Mouse (Mus musculus) liver, postnatal 0 days (tissue): Measurements from ENCODE around the gene Robo1. TPM values are rescaled to one million over a fixed set of nuclear protein-coding genes. Genes with fewer than 3 reads are reported as not detected.

Experiments
- ATAC-seq: fragments of 200-750 bp; cut with Nextera tagmentation; 2 replicates; pipeline ENCODE4 v1.8.0; 2017; ENCODE audit warnings: mild to moderate bottlenecking, moderate library complexity
- DNase-seq: peaks from one replicate; pipeline ENCODE4 v3.0.0-alpha.2; 2016
- H3K27ac ChIP-seq: fragments of 300-500 bp; sonication (generic); 2 replicates; pipeline ENCODE4 v1.5.1; 2014; ENCODE audit warnings: antibody characterized with exemption, moderate library complexity, mild to moderate bottlenecking, low read depth
- H3K27me3 ChIP-seq: fragments of 300-500 bp; sonication (generic); 2 replicates; pipeline ENCODE4 v1.6.1; 2014; ENCODE audit warnings: low read length, control low read depth, mixed read lengths; ENCODE audit not compliant: insufficient read depth
- H3K36me3 ChIP-seq: fragments of 300-500 bp; sonication (generic); replicated peaks from 2 replicates; pipeline ENCODE4 v1.6.1; 2014; ENCODE audit warnings: mild to moderate bottlenecking, control low read depth, low read length, moderate library complexity, mixed read lengths; ENCODE audit not compliant: insufficient read depth
- H3K4me1 ChIP-seq: fragments of 300-500 bp; sonication (generic); 2 replicates; pipeline ENCODE4 v1.6.1; 2014; ENCODE audit warnings: antibody characterized with exemption, mild to moderate bottlenecking, control low read depth; ENCODE audit not compliant: insufficient read depth
- H3K4me2 ChIP-seq: fragments of 300-500 bp; sonication (generic); 2 replicates; pipeline ENCODE4 v1.6.1; 2014; ENCODE audit warnings: low read depth, mild to moderate bottlenecking, low read length, moderate library complexity, mixed read lengths
- H3K4me3 ChIP-seq: fragments of 300-500 bp; sonication (generic); 2 replicates; pipeline ENCODE4 v1.5.1; 2014; ENCODE audit warnings: low read depth, low read length
- H3K9ac ChIP-seq: fragments of 300-500 bp; sonication (generic); replicated peaks from 2 replicates; pipeline ENCODE4 v1.6.1; 2014; ENCODE audit warnings: mild to moderate bottlenecking, moderate library complexity
- H3K9me3 ChIP-seq: fragments of 300-500 bp; sonication (generic); 2 replicates; pipeline ENCODE4 v1.6.1; 2016; ENCODE audit warnings: mild to moderate bottlenecking, control low read depth, low read length, mixed read lengths
- CTCF ChIP-seq: sonication (generic); IDR thresholded peaks from 2 replicates; pipeline ENCODE4 v1.5.1; 2016; ENCODE audit warnings: antibody characterized with exemption, low read depth
- EP300 ChIP-seq: IDR thresholded peaks from 2 replicates; pipeline ENCODE4 v1.6.1; 2016; ENCODE audit warnings: antibody characterized with exemption, low read depth, mild to moderate bottlenecking
- WGBS: fragments of 180-500 bp; shearing (Covaris S2); extraction: QIAGEN DNeasy Blood & Tissue Kit; methylation state at CpG from one replicate; pipeline ENCODE4 v1.1.7; 2014; ENCODE audit not compliant: insufficient replicate concordance; 5-methylcytosine and 5-hydroxymethylcytosine counted together
- polyA plus RNA-seq: library from polyadenylated mRNA; unstranded; fragments of >200 nt; fragmentation: Nextera tagmentation; extraction: Ambion mirVana; gene quantifications from 2 replicates; pipeline ENCODE4 v1.2.1, GENCODE M21; 2015

Robo1 gene
- polyA plus RNA-seq, 1 experiment from 2014 or later, result 2.4 TPM

DNA sequence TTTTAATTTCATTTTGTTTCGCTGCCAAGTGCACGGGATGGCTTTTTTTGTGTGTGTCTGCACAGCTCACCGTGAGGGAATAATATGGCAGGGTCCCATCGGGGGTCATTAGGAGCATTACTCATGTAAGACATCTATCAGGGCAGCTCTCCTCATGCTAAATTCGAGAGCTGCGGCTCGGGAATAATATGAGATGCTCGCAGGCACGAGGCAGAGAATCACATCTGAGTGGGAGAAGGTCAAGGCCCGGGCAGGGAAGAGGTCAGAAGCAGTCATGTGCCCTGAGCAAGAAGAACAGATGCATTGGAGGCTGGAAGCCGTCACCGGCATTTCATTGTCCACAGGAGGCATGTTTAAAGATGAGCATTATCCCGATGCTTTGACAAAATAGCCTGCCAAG is 370.3 kb downstream of the Robo1 start:
- no peak for TF ChIP-seq EP300
- TF ChIP-seq CTCF, result no peak

GRCm38 (mm10) chr16:72678947-72679558 is 370.9 kb downstream of the Robo1 start:
- H3K9ac ChIP-seq, result no peak overlapping the region
- H3K4me2 ChIP-seq, result no peak overlapping the region
- no peak for DNase-seq
- H3K27me3 ChIP-seq, result no peaks in the 10 kb centered on the region
- H3K4me1 ChIP-seq, result peaks cover 8% of the 10 kb centered on the region; the same call in 1 of the 2 replicates
- no peaks in the 10 kb centered on the region for H3K9me3 ChIP-seq
- no peak overlapping the region for H3K27ac ChIP-seq
- no peak for TF ChIP-seq CTCF
- no peak for TF ChIP-seq EP300
- H3K36me3 ChIP-seq, result no peaks in the 10 kb centered on the region
- no peak for ATAC-seq
- WGBS, result 63% methylated on average over 11 of the region's 11 CpGs
- no peak overlapping the region for H3K4me3 ChIP-seq

More for the DNA sequence above, 370.3 kb downstream of the Robo1 start:
- H3K27ac ChIP-seq, result no peak overlapping the region
- no peak overlapping the region for H3K4me2 ChIP-seq
- peaks cover 8% of the 10 kb centered on the region; the same call in 1 of the 2 replicates for H3K4me1 ChIP-seq
- no peaks in the 10 kb centered on the region for H3K9me3 ChIP-seq
- H3K4me3 ChIP-seq, result no peak overlapping the region
- no peak for ATAC-seq
- no peaks in the 10 kb centered on the region for H3K36me3 ChIP-seq
- no peaks in the 10 kb centered on the region for H3K27me3 ChIP-seq
- no peak overlapping the region for H3K9ac ChIP-seq
- WGBS, result 59% methylated on average over 13 of the region's 13 CpGs
- no peak for DNase-seq

DNA sequence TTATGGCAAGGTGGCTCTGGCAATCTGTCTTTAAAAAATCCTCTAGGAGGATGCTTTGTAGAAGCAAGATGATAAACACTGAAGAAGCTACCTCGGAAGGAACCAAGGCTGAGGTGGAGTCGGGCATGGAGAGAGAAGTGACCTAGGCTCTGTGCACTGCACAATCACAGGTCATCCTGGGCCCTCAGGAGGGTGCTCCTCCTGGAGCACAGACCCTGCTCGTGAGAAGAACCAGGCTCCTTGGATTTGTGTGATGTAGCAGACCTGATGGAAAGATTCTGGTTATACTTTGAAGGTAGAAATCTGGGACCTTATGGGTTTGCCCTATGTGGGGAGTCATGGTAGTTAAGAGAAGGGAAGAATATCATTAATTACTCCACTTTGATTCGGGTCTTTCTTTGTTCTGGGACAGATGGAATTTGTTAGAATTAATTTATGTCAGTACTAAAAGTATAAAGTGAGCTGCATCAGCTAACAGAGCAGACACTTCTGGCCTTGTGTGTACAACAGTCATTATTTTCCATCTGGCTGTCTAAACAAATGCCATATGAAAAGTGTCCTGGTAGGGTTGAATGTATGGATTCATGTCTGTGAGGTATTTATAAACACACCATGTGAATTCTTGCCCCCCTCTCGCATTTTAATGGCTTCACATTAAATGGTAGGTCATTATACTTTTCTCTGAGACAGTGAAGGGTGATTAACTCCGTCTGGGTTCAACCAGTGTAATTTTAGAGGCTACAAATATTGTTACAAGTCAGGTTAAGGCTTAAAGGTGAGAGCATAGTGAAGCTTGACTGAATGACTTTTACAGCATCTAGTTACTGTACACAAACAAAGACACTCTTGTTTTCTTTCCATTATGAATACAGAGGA is 377.7 kb downstream of the Robo1 start:
- Histone ChIP-seq H3K9ac (no peak overlapping the region), H3K4me2 (no peak overlapping the region), H3K36me3 (no peaks in the 10 kb centered on the region), H3K9me3 (no peaks in the 10 kb centered on the region), H3K4me3 (no peak overlapping the region), H3K27ac (no peak overlapping the region), H3K27me3 (no peaks in the 10 kb centered on the region), H3K4me1 (no peaks in the 10 kb centered on the region)
- DNase-seq (no peak), ATAC-seq (no peak)
- 63% methylated on average over 6 of the region's 6 CpGs for WGBS
- TF ChIP-seq CTCF (no peak), EP300 (no peak)

- Histone ChIP-seq H3K4me3 (no peak overlapping the region), H3K36me3 (no peaks in the 10 kb centered on the region), H3K4me2 (no peak overlapping the region), H3K27ac (peak overlapping the region; percentile 71), H3K9me3 (no peaks in the 10 kb centered on the region), H3K9ac (no peak overlapping the region), H3K4me1 (no peaks in the 10 kb centered on the region), H3K27me3 (no peaks in the 10 kb centered on the region)
- 72% methylated on average over 11 of the region's 11 CpGs for WGBS
- no peak for DNase-seq
- TF ChIP-seq EP300, result no peak
- TF ChIP-seq CTCF, result no peak
- no peak for ATAC-seq
Observed at GRCm38 (mm10) chr16:72686480-72687053, 378.5 kb downstream of the Robo1 start.

DNA sequence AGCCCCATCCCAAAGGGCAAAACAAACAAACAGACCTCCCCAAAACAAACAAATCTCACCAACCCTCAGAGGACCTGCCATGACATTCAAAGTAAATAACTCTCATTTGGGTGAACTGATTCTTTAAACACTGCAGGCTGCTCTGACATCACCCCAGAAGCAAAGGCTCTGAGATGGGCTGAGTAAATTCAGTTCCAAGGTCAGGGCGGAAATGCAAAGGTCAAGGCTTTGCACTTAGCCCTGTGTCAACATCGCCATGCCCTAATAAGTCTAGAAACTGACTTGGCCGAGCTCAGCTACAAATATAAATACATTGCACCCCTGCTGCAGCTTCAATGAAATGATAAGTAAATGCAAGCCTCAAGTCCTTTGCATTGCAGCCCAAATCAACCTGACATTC is 379.5 kb downstream of the Robo1 start:
- no peak for TF ChIP-seq CTCF
- no peak for TF ChIP-seq EP300
- peak; percentile 48; the same call in 1 of the 2 replicates for ATAC-seq

DNA sequence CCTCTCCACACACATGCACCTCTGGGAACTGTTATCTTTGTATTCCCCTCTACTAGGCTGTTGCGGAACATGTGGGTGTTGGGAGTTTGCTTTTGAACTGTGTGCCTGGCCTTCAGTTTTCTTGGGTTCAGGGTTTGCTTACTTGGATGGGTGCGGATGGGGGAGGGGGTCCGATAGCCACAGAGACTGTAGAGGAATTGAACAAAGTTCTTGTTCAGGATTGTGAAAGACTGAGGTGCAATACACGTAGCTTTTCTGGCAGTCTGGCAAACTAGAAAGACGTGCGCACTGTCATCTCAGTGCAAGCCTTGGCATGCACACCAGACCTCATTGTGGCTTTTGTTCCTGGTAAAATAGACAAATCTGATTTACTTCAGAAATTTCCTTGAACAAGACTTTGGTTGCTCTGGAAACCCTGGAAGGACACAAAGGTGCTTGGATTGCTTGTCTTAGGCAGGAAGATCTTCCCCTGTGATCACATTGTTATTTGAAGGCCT is 380.1 kb downstream of the Robo1 start:
- Histone ChIP-seq H3K27ac (peak overlapping the region; percentile 70), H3K4me1 (no peaks in the 10 kb centered on the region), H3K36me3 (no peaks in the 10 kb centered on the region), H3K4me3 (no peak overlapping the region), H3K4me2 (peak overlapping the region; percentile 16; the same call in 1 of the 2 replicates), H3K9me3 (no peaks in the 10 kb centered on the region), H3K9ac (no peak overlapping the region), H3K27me3 (no peaks in the 10 kb centered on the region)
- WGBS, result 58% methylated on average over 6 of the region's 6 CpGs
- TF ChIP-seq EP300, result no peak
- TF ChIP-seq CTCF, result no peak
- peak; percentile 90 for ATAC-seq
- DNase-seq, result peak; percentile 65

More for the DNA sequence above, 379.5 kb downstream of the Robo1 start:
- DNase-seq, result peak; percentile 29
- WGBS, result 39% methylated on average over 3 of the region's 3 CpGs
- Histone ChIP-seq H3K27ac (peak overlapping the region; percentile 70), H3K4me2 (peak overlapping the region; percentile 16; the same call in 1 of the 2 replicates), H3K36me3 (no peaks in the 10 kb centered on the region), H3K4me1 (no peaks in the 10 kb centered on the region), H3K4me3 (no peak overlapping the region), H3K9me3 (no peaks in the 10 kb centered on the region), H3K9ac (no peak overlapping the region), H3K27me3 (no peaks in the 10 kb centered on the region)
